Mouse (Mus musculus) adrenal gland (tissue): ENCODE results near the gene Immp2l.

Source experiments
- intact Hi-C: fragments of 180-260 bp; cut with DNase I; formaldehyde crosslinking; loops from one replicate; pipeline ENCODE4 v1.15.1; 2025

Immp2l gene

GRCm38 (mm10) chr12:41944079-41944672 is 920.3 kb downstream of the Immp2l start:
- intact Hi-C loops, result no loop called here

- intact Hi-C loops, result no loop called here
Measured at GRCm38 (mm10) chr12:41946536-41946935, 922.6 kb downstream of the Immp2l start.

GRCm38 (mm10) chr12:41949409-41949808 is 925.5 kb downstream of the Immp2l start:
- intact Hi-C loops, result no loop called here

GRCm38 (mm10) chr12:41949841-41950241 is 926.0 kb downstream of the Immp2l start:
- intact Hi-C loops, result no loop called here

GRCm38 (mm10) chr12:41950726-41951125 is 926.8 kb downstream of the Immp2l start:
- intact Hi-C loops, result no loop called here

- intact Hi-C loops, result no loop called here
Measured at GRCm38 (mm10) chr12:41961038-41961437, 937.1 kb downstream of the Immp2l start.

- intact Hi-C loops, result no loop called here
Measured at GRCm38 (mm10) chr12:41991408-41991807, 967.5 kb downstream of the Immp2l start.
